Mouse (Mus musculus) central nervous system, embryonic 14 days (tissue): ENCODE data around the gene Ly6g5b. TPM values are rescaled to one million over a fixed set of nuclear protein-coding genes. Genes with fewer than 3 reads are reported as not detected.

Experiments used
- polyA plus RNA-seq: library from polyadenylated mRNA; depleted of rRNA; stranded (reverse); fragments of >200 nt; gene quantifications from 2 replicates; pipeline ENCODE4 v1.2.3, GENCODE M21; 2012; rRNA removed

Ly6g5b gene
- polyA plus RNA-seq, 1 experiment, result 2.9 TPM

Other genes with a start within 250 kb of the Ly6g5b start
- gene Zbtb12, start 235.9 kb downstream of the Ly6g5b start, polyA plus RNA-seq, result 112 and 124 TPM in 2 replicates
- not detected in 2 replicates for gene Gm20547, start 233.4 kb downstream of the Ly6g5b start, polyA plus RNA-seq
- gene C2, start 217.2 kb downstream of the Ly6g5b start, polyA plus RNA-seq, result 2.2 and 3.4 TPM in 2 replicates
- 310 and 337 TPM in 2 replicates for gene Ehmt2, start 217.0 kb downstream of the Ly6g5b start, polyA plus RNA-seq
- gene Slc44a4, start 201.0 kb downstream of the Ly6g5b start, polyA plus RNA-seq, result 0.02 and 0.08 TPM in 2 replicates
- gene Neu1, start 184.2 kb downstream of the Ly6g5b start, polyA plus RNA-seq, result 24.0 and 24.4 TPM in 2 replicates
- 4.4 and 6.7 TPM in 2 replicates for gene Hspa1b, start 156.2 kb downstream of the Ly6g5b start, polyA plus RNA-seq
- gene Gm20481, start 145.5 kb downstream of the Ly6g5b start, polyA plus RNA-seq, result not detected in 2 replicates
- 4.1 and 5.8 TPM in 2 replicates for gene Hspa1a, start 143.3 kb downstream of the Ly6g5b start, polyA plus RNA-seq
- gene Hspa1l, start 142.7 kb downstream of the Ly6g5b start, polyA plus RNA-seq, result 0.29 and 0.31 TPM in 2 replicates
- 113 and 117 TPM in 2 replicates for gene Lsm2, start 133.6 kb downstream of the Ly6g5b start, polyA plus RNA-seq
- gene Vars, start 114.4 kb downstream of the Ly6g5b start, polyA plus RNA-seq, result 96.9 and 103 TPM in 2 replicates
- gene Vwa7, start 98.8 kb downstream of the Ly6g5b start, polyA plus RNA-seq, result 0.54 and 0.55 TPM in 2 replicates
- 6.1 TPM in 2 replicates for gene Sapcd1, start 87.4 kb downstream of the Ly6g5b start, polyA plus RNA-seq
- 4.1 and 6.2 TPM in 2 replicates for gene Msh5, start 68.7 kb downstream of the Ly6g5b start, polyA plus RNA-seq
- gene Clic1, start 65.5 kb downstream of the Ly6g5b start, polyA plus RNA-seq, result 89.1 and 106 TPM in 2 replicates
- gene Ddah2, start 56.4 kb downstream of the Ly6g5b start, polyA plus RNA-seq, result 371 and 426 TPM in 2 replicates
- 0.07 and 0.48 TPM in 2 replicates for gene Ly6g6c, start 50.0 kb downstream of the Ly6g5b start, polyA plus RNA-seq
- gene Mpig6b, start 49.2 kb downstream of the Ly6g5b start, polyA plus RNA-seq, result 0.22 and 0.23 TPM in 2 replicates
- 3.0 and 7.1 TPM in 2 replicates for gene Ly6g6e, start 38.5 kb downstream of the Ly6g5b start, polyA plus RNA-seq
- gene Ly6g6d, start 37.4 kb downstream of the Ly6g5b start, polyA plus RNA-seq, result 2.3 and 2.8 TPM in 2 replicates
- 0.10 and 0.16 TPM in 2 replicates for gene Ly6g6f, start 29.8 kb downstream of the Ly6g5b start, polyA plus RNA-seq
- gene Abhd16a, start 26.2 kb downstream of the Ly6g5b start, polyA plus RNA-seq, result 93.6 and 106 TPM in 2 replicates
- gene Ly6g5c, start 7.1 kb downstream of the Ly6g5b start, polyA plus RNA-seq, result not detected in 2 replicates
- gene Gpank1, start 6.0 kb upstream of the Ly6g5b start, polyA plus RNA-seq, result 22.2 and 25.0 TPM in 2 replicates
- gene Csnk2b, start 6.6 kb upstream of the Ly6g5b start, polyA plus RNA-seq, result 218 and 221 TPM in 2 replicates
- 4.9 and 5.3 TPM in 2 replicates for gene D17H6S53E, start 10.9 kb upstream of the Ly6g5b start, polyA plus RNA-seq
- gene Apom, start 16.6 kb upstream of the Ly6g5b start, polyA plus RNA-seq, result 1.1 and 1.2 TPM in 2 replicates
- 327 and 363 TPM in 2 replicates for gene Bag6, start 19.8 kb upstream of the Ly6g5b start, polyA plus RNA-seq
- gene Prrc2a, start 49.5 kb upstream of the Ly6g5b start, polyA plus RNA-seq, result 357 and 368 TPM in 2 replicates
- gene Aif1, start 60.6 kb upstream of the Ly6g5b start, polyA plus RNA-seq, result 3.3 and 4.7 TPM in 2 replicates
- 12.8 and 13.3 TPM in 2 replicates for gene Lst1, start 73.0 kb upstream of the Ly6g5b start, polyA plus RNA-seq
- gene Ltb, start 79.0 kb upstream of the Ly6g5b start, polyA plus RNA-seq, result 0.71 and 1.3 TPM in 2 replicates
- 0.34 and 0.66 TPM in 2 replicates for gene Tnf, start 86.6 kb upstream of the Ly6g5b start, polyA plus RNA-seq
- gene Lta, start 89.9 kb upstream of the Ly6g5b start, polyA plus RNA-seq, result 0.32 and 0.34 TPM in 2 replicates
- not detected in 2 replicates for gene Gm16181, start 105.4 kb upstream of the Ly6g5b start, polyA plus RNA-seq
- gene Atp6v1g2, start 118.2 kb upstream of the Ly6g5b start, polyA plus RNA-seq, result 68.5 and 73.3 TPM in 2 replicates
- gene Nfkbil1, start 120.4 kb upstream of the Ly6g5b start, polyA plus RNA-seq, result 15.6 TPM in 2 replicates
- 959 and 1,020 TPM in 2 replicates for gene Ddx39b, start 126.3 kb upstream of the Ly6g5b start, polyA plus RNA-seq
- gene H2-D1, start 147.3 kb upstream of the Ly6g5b start, polyA plus RNA-seq, result 38.6 and 42.0 TPM in 2 replicates
- 0.09 and 0.10 TPM in 2 replicates for gene H2-Q1, start 205.0 kb upstream of the Ly6g5b start, polyA plus RNA-seq
- 0.92 and 0.94 TPM in 2 replicates for gene H2-Q2, start 226.8 kb upstream of the Ly6g5b start, polyA plus RNA-seq